Mouse (Mus musculus) neural tube, embryonic 11.5 days (tissue): ENCODE measurements around the gene Acsbg1. TPM values are rescaled to one million over a fixed set of nuclear protein-coding genes. Genes with fewer than 3 reads are reported as not detected.

Experiments used
- ATAC-seq: fragments of 200-750 bp; cut with Nextera tagmentation; 2 replicates; pipeline ENCODE4 v1.8.0; 2017; ENCODE audit warnings: moderate number of reproducible peaks, mild to moderate bottlenecking, moderate TSS enrichment, moderate library complexity; ENCODE audit not compliant: insufficient read depth, low FRiP score, low TSS enrichment
- DNase-seq: peaks from one replicate; pipeline ENCODE4 v3.0.0-alpha.2; 2015; ENCODE audit warnings: low spot score
- H3K27ac ChIP-seq: fragments of 300-500 bp; sonication (generic); 2 replicates; pipeline ENCODE4 v1.5.1; 2014; ENCODE audit warnings: low read depth, mild to moderate bottlenecking, low read length
- H3K27me3 ChIP-seq: fragments of 300-500 bp; sonication (generic); 2 replicates; pipeline ENCODE4 v1.6.1; 2014; ENCODE audit warnings: mild to moderate bottlenecking, low read length, mixed read lengths; ENCODE audit not compliant: control insufficient read depth, insufficient read depth
- H3K36me3 ChIP-seq: fragments of 300-500 bp; sonication (generic); 2 replicates; pipeline ENCODE4 v1.6.1; 2014; ENCODE audit warnings: mild to moderate bottlenecking, low read length, moderate library complexity, mixed read lengths; ENCODE audit not compliant: control insufficient read depth, insufficient read depth
- H3K4me1 ChIP-seq: fragments of 300-500 bp; sonication (generic); 2 replicates; pipeline ENCODE4 v1.6.1; 2014; ENCODE audit warnings: low read length, mixed read lengths; ENCODE audit not compliant: control insufficient read depth, insufficient read depth
- H3K4me2 ChIP-seq: fragments of 300-500 bp; sonication (generic); 2 replicates; pipeline ENCODE4 v1.6.1; 2014; ENCODE audit warnings: low read depth, mild to moderate bottlenecking, moderate library complexity
- H3K4me3 ChIP-seq: fragments of 300-500 bp; sonication (generic); 2 replicates; pipeline ENCODE4 v1.5.1; 2014; ENCODE audit warnings: low read depth, low read length
- H3K9ac ChIP-seq: fragments of 300-500 bp; sonication (generic); 2 replicates; pipeline ENCODE4 v1.6.1; 2014; ENCODE audit warnings: mild to moderate bottlenecking, low read length
- H3K9me3 ChIP-seq: fragments of 300-500 bp; sonication (generic); 2 replicates; pipeline ENCODE4 v1.6.1; 2016; ENCODE audit warnings: low read length; ENCODE audit not compliant: control insufficient read depth
- WGBS: fragments of 180-500 bp; shearing (Covaris S2); extraction: QIAGEN DNeasy Blood & Tissue Kit; methylation state at CpG from one replicate; pipeline ENCODE4 v1.1.7; 2014; 5-methylcytosine and 5-hydroxymethylcytosine counted together
- polyA plus RNA-seq: library from polyadenylated mRNA; unstranded; fragments of >200 nt; fragmentation: Nextera tagmentation; extraction: Ambion mirVana; gene quantifications from 2 replicates; pipeline ENCODE4 v1.2.1, GENCODE M21; 2014

Gene Acsbg1
- polyA plus RNA-seq, 1 experiment from 2014 or later = 7.7 TPM

- ATAC-seq (no peak), DNase-seq (no peak)
- Histone ChIP-seq H3K27me3 (no peaks in the 10 kb centered on the region), H3K27ac (no peak overlapping the region), H3K4me1 (peaks cover 3% of the 10 kb centered on the region; the same call in 1 of the 2 replicates), H3K9me3 (no peaks in the 10 kb centered on the region), H3K4me3 (no peak overlapping the region), H3K4me2 (no peak overlapping the region), H3K36me3 (no peaks in the 10 kb centered on the region), H3K9ac (no peak overlapping the region)
- WGBS = 92% methylated on average over 6 of the region's 6 CpGs
Measured at GRCm38 (mm10) chr9:54656402-54656801, 5.3 kb downstream of the Acsbg1 start.

GRCm38 (mm10) chr9:54655846-54656245 lies 5.8 kb downstream of the Acsbg1 start:
- Histone ChIP-seq H3K9me3 (no peaks in the 10 kb centered on the region), H3K4me2 (no peak overlapping the region), H3K4me1 (no peaks in the 10 kb centered on the region), H3K4me3 (no peak overlapping the region), H3K36me3 (no peaks in the 10 kb centered on the region), H3K27ac (no peak overlapping the region), H3K27me3 (no peaks in the 10 kb centered on the region), H3K9ac (no peak overlapping the region)
- DNase-seq = no peak
- no peak for ATAC-seq
- WGBS = 75% methylated on average over 2 of the region's 2 CpGs

- ATAC-seq = no peak
Measured at GRCm38 (mm10) chr9:54652778-54653177, 8.9 kb downstream of the Acsbg1 start.

GRCm38 (mm10) chr9:54649360-54649759 lies 12.3 kb downstream of the Acsbg1 start:
- Histone ChIP-seq H3K27ac (no peak overlapping the region), H3K4me3 (no peak overlapping the region), H3K9me3 (no peaks in the 10 kb centered on the region), H3K27me3 (no peaks in the 10 kb centered on the region), H3K36me3 (no peaks in the 10 kb centered on the region), H3K9ac (no peak overlapping the region), H3K4me2 (no peak overlapping the region), H3K4me1 (no peaks in the 10 kb centered on the region)
- 89% methylated on average over 1 of the region's 1 CpGs for WGBS
- DNase-seq (no peak), ATAC-seq (no peak)

More at GRCm38 (mm10) chr9:54652778-54653177, 8.9 kb downstream of the Acsbg1 start:
- no peak for DNase-seq
- H3K36me3 ChIP-seq = no peaks in the 10 kb centered on the region
- WGBS = 85% methylated on average over 2 of the region's 2 CpGs
- no peaks in the 10 kb centered on the region for H3K27me3 ChIP-seq
- no peak overlapping the region for H3K27ac ChIP-seq
- H3K9me3 ChIP-seq = no peaks in the 10 kb centered on the region
- H3K4me1 ChIP-seq = no peaks in the 10 kb centered on the region
- no peak overlapping the region for H3K9ac ChIP-seq
- H3K4me2 ChIP-seq = no peak overlapping the region
- no peak overlapping the region for H3K4me3 ChIP-seq

DNA sequence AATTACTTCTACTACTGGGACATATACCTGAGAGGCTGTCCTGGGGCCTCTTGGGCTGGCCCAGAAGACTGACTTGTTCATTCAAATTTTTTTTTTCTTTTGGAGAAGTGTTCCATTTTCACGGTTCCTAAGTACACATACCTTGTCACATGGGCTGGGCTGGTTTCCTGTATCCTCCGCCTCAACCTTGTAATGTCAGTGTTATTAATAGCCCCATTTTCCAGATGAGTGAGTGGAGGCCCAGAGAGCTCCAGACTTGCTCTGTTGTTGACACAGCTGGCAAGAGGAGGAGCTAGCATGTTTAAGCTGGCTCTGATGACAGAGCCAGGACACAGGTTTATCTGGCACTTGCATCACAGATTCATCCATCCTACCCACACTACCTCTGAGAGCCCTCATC lies 14.2 kb downstream of the Acsbg1 start:
- Histone ChIP-seq H3K4me1 (no peaks in the 10 kb centered on the region), H3K27ac (no peak overlapping the region), H3K9ac (no peak overlapping the region), H3K4me3 (no peak overlapping the region), H3K9me3 (no peaks in the 10 kb centered on the region), H3K27me3 (no peaks in the 10 kb centered on the region), H3K36me3 (no peaks in the 10 kb centered on the region), H3K4me2 (no peak overlapping the region)
- ATAC-seq (no peak), DNase-seq (no peak)
- WGBS = 72% methylated on average over 2 of the region's 2 CpGs

GRCm38 (mm10) chr9:54646252-54646651 lies 15.4 kb downstream of the Acsbg1 start:
- H3K4me1 ChIP-seq = no peaks in the 10 kb centered on the region
- H3K4me3 ChIP-seq = no peak overlapping the region
- DNase-seq (no peak), ATAC-seq (no peak)
- no peak overlapping the region for H3K9ac ChIP-seq
- no peak overlapping the region for H3K4me2 ChIP-seq
- no peak overlapping the region for H3K27ac ChIP-seq
- no peaks in the 10 kb centered on the region for H3K27me3 ChIP-seq
- no peaks in the 10 kb centered on the region for H3K36me3 ChIP-seq
- no peaks in the 10 kb centered on the region for H3K9me3 ChIP-seq
- WGBS = 78% methylated on average over 9 of the region's 9 CpGs

- Histone ChIP-seq H3K4me1 (no peaks in the 10 kb centered on the region), H3K4me3 (no peak overlapping the region), H3K4me2 (no peak overlapping the region), H3K9me3 (no peaks in the 10 kb centered on the region), H3K27ac (no peak overlapping the region), H3K36me3 (no peaks in the 10 kb centered on the region), H3K27me3 (no peaks in the 10 kb centered on the region), H3K9ac (no peak overlapping the region)
- 86% methylated on average over 6 of the region's 6 CpGs for WGBS
- DNase-seq = no peak
- no peak for ATAC-seq
Measured at GRCm38 (mm10) chr9:54645530-54645929, 16.1 kb downstream of the Acsbg1 start.

GRCm38 (mm10) chr9:54643179-54643578 lies 18.5 kb downstream of the Acsbg1 start:
- Histone ChIP-seq H3K4me3 (no peak overlapping the region), H3K36me3 (no peaks in the 10 kb centered on the region), H3K4me1 (no peaks in the 10 kb centered on the region), H3K9me3 (no peaks in the 10 kb centered on the region), H3K4me2 (no peak overlapping the region), H3K27me3 (no peaks in the 10 kb centered on the region), H3K27ac (no peak overlapping the region), H3K9ac (no peak overlapping the region)
- no peak for ATAC-seq
- WGBS = 89% methylated on average over 7 of the region's 7 CpGs
- DNase-seq = no peak

- DNase-seq = no peak
- Histone ChIP-seq H3K4me1 (no peaks in the 10 kb centered on the region), H3K36me3 (no peaks in the 10 kb centered on the region), H3K27ac (no peak overlapping the region), H3K4me3 (no peak overlapping the region), H3K27me3 (no peaks in the 10 kb centered on the region), H3K9ac (no peak overlapping the region), H3K9me3 (no peaks in the 10 kb centered on the region), H3K4me2 (no peak overlapping the region)
- WGBS = 79% methylated on average over 4 of the region's 4 CpGs
- no peak for ATAC-seq
Measured at GRCm38 (mm10) chr9:54642556-54642955, 19.1 kb downstream of the Acsbg1 start.
